10 mouse cellular contexts compared by ENCODE assay signal in the genomic region with DNA sequence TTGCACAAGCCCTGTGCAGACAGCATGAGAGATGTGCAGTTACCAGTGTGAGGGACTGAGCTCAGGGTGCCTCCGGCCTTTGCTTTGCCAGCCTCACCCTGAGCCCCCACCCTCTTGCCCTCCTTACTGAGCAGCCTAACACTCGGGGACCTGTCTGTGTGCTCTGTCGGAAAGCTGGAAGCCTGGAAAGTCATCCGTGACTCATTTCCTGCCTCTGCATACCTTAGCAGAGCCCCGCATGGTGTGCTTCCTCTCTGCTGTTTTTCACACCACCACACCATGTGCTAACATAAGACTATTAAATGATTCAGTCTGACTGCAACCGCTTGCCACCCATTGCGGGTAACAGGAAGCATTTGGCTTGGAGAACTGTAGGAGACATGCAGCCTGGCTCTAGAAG.
A peak's percentile ranks its signal among the peaks of the same experiment; 100 is the strongest.
DNase-seq lines count a peak whose midpoint lies in the region; ATAC-seq and TF ChIP-seq lines count a peak whose summit lies in the region.
"Had no signal": no experiment of that assay in that cellular context is flagged by ENCODE, and none has a peak within 500 bp of the region (broad histone marks: within the 10 kb centered on the region; RNA-seq: fewer than 3 reads in every experiment).

No protein-coding gene starts in this region.

- no peak overlapping the region for H3K4me3 ChIP-seq in stomach, embryonic 16.5 days (replicated peaks; ENCODE audit: low read length)
- no peak overlapping the region for H3K4me3 ChIP-seq in stomach, postnatal 0 days (ENCODE audit: low read depth, low read length)
- no peak overlapping the region for H3K4me3 ChIP-seq in layer of hippocampus, adult 2 months
- H3K4me3 ChIP-seq: liver, embryonic 15.5 days; stomach, embryonic 15.5 days had no signal

- intact Hi-C loops in heart, postnatal 25 days (cut with DNase I) = no loop called here

- TF ChIP-seq EP300 in stomach, postnatal 0 days (optimal IDR thresholded peaks at IDR 0.05) = no peak

- WGBS in stomach, embryonic 16.5 days = 59% methylated on average over 7 of the region's 7 CpGs
- WGBS in stomach, postnatal 0 days = 66% methylated on average over 7 of the region's 7 CpGs

- no peak overlapping the region for H3K4me2 ChIP-seq in stomach, embryonic 16.5 days (ENCODE audit: low read depth, low read length)
- H3K4me2 ChIP-seq in stomach, postnatal 0 days (replicated peaks; ENCODE audit: low read depth) = no peak overlapping the region
- H3K4me2 ChIP-seq: liver, embryonic 15.5 days; stomach, embryonic 15.5 days had no signal

- peak; percentile 12 for DNase-seq in heart, adult 8-10 months (ENCODE audit: low spot score)
- no peak for DNase-seq in heart, postnatal 25 days (ENCODE audit: low spot score)
- no peak for DNase-seq in stomach, postnatal 0 days (ENCODE audit: low spot score)
- DNase-seq in layer of hippocampus, adult 2 months (ENCODE audit: low spot score in 2 of 2) = peak; percentile 29 to 64
- peak; percentile 55 for DNase-seq in telencephalon, adult 2 months (ENCODE audit: low read depth, low spot score)
- no peak for DNase-seq in adrenal gland, adult 18-20 months (ENCODE audit: low spot score in 2 of 2)
- no peak for DNase-seq in cerebellum, adult 18-20 months

- H3K4me1 ChIP-seq in stomach, embryonic 16.5 days (ENCODE audit: control insufficient read depth, insufficient read depth, low read length) = no peaks in the 10 kb centered on the region
- H3K4me1 ChIP-seq in stomach, postnatal 0 days (replicated peaks; ENCODE audit: control insufficient read depth, insufficient read depth) = no peaks in the 10 kb centered on the region
- H3K4me1 ChIP-seq: liver, embryonic 15.5 days; stomach, embryonic 15.5 days had no signal

- no peak overlapping the region for H3K9ac ChIP-seq in stomach, embryonic 16.5 days (ENCODE audit: low read length)
- no peak overlapping the region for H3K9ac ChIP-seq in stomach, postnatal 0 days (ENCODE audit: low read length)
- H3K9ac ChIP-seq: liver, embryonic 15.5 days; stomach, embryonic 15.5 days had no signal

- 0 out of 2 replicates have a peak, but pooled peaks cover 3% of the 10 kb centered on the region for H3K9me3 ChIP-seq in stomach, embryonic 16.5 days (replicated peaks; ENCODE audit: control insufficient read depth, low read length)
- H3K9me3 ChIP-seq in stomach, postnatal 0 days (ENCODE audit: control insufficient read depth, low read length) = no peaks in the 10 kb centered on the region
- H3K9me3 ChIP-seq: liver, embryonic 15.5 days; stomach, embryonic 15.5 days had no signal

- peak; percentile 58; the same call in 1 of the 2 replicates for ATAC-seq in stomach, embryonic 16.5 days (ENCODE audit: insufficient read depth, low FRiP score)
- no peak for ATAC-seq in stomach, postnatal 0 days (ENCODE audit: low FRiP score, low TSS enrichment)

- H3K36me3 ChIP-seq in stomach, embryonic 16.5 days (ENCODE audit: control insufficient read depth, insufficient read depth, low read length) = no peaks in the 10 kb centered on the region
- no peaks in the 10 kb centered on the region for H3K36me3 ChIP-seq in stomach, postnatal 0 days (ENCODE audit: control insufficient read depth, insufficient read depth, low read length)
- H3K36me3 ChIP-seq: liver, embryonic 15.5 days; stomach, embryonic 15.5 days had no signal

- no peak overlapping the region for H3K27ac ChIP-seq in stomach, embryonic 16.5 days (ENCODE audit: low read length)
- no peak overlapping the region for H3K27ac ChIP-seq in stomach, postnatal 0 days (replicated peaks)
- H3K27ac ChIP-seq in layer of hippocampus, adult 2 months = peak overlapping the region; percentile 52
- H3K27ac ChIP-seq: liver, embryonic 15.5 days; stomach, embryonic 15.5 days had no signal

- TF ChIP-seq CTCF in stomach, postnatal 0 days (IDR thresholded peaks at IDR 0.05; ENCODE audit: low read depth) = no peak
- no peak for TF ChIP-seq CTCF in layer of hippocampus, adult 2 months (conservative IDR thresholded peaks at IDR 0.05)

- H3K27me3 ChIP-seq in stomach, embryonic 16.5 days (ENCODE audit: control insufficient read depth, insufficient read depth, low read length) = no peaks in the 10 kb centered on the region
- no peaks in the 10 kb centered on the region for H3K27me3 ChIP-seq in stomach, postnatal 0 days (ENCODE audit: control insufficient read depth, insufficient read depth, low read length)
- H3K27me3 ChIP-seq: liver, embryonic 15.5 days; stomach, embryonic 15.5 days had no signal

Comparison
In these comparisons a context has a peak if more than half of its experiments do, and no peak if none do; other contexts are left out.
1. DNase-seq: peak in heart, adult 8-10 months (single experiment), layer of hippocampus, adult 2 months (2 of 2) and telencephalon, adult 2 months (single experiment); none in heart, postnatal 25 days (single experiment), stomach, postnatal 0 days (single experiment), adrenal gland, adult 18-20 months (0 of 2) and cerebellum, adult 18-20 months (0 of 2).